Mouse (Mus musculus) kidney, embryonic 16.5 days (tissue): Measurements from ENCODE around the gene Lef1. TPM values are rescaled to one million over a fixed set of nuclear protein-coding genes. Genes with fewer than 3 reads are reported as not detected.

Experiments
- ATAC-seq: fragments of 200-750 bp; cut with Nextera tagmentation; 2 replicates; pipeline ENCODE4 v1.8.0; 2017; ENCODE audit warnings: moderate TSS enrichment; ENCODE audit not compliant: low FRiP score, low TSS enrichment
- H3K27ac ChIP-seq: fragments of 300-500 bp; sonication (generic); 2 replicates; pipeline ENCODE4 v1.5.1; 2014; ENCODE audit warnings: low read length
- H3K27me3 ChIP-seq: fragments of 300-500 bp; sonication (generic); 2 replicates; pipeline ENCODE4 v1.6.1; 2014; ENCODE audit warnings: low read length, control low read depth, mixed read lengths; ENCODE audit not compliant: insufficient read depth
- H3K36me3 ChIP-seq: fragments of 300-500 bp; sonication (generic); 2 replicates; pipeline ENCODE4 v1.6.1; 2014; ENCODE audit warnings: low read length, control low read depth, mixed read lengths; ENCODE audit not compliant: insufficient read depth
- H3K4me1 ChIP-seq: fragments of 300-500 bp; sonication (generic); 2 replicates; pipeline ENCODE4 v1.6.1; 2014; ENCODE audit warnings: low read length, control low read depth, mixed read lengths; ENCODE audit not compliant: insufficient read depth
- H3K4me2 ChIP-seq: fragments of 300-500 bp; sonication (generic); replicated peaks from 2 replicates; pipeline ENCODE4 v1.6.1; 2014; ENCODE audit warnings: low read depth, low read length
- H3K4me3 ChIP-seq: fragments of 300-500 bp; sonication (generic); 2 replicates; pipeline ENCODE4 v1.5.1; 2014; ENCODE audit warnings: mild to moderate bottlenecking, low read length
- H3K9ac ChIP-seq: fragments of 300-500 bp; sonication (generic); replicated peaks from 2 replicates; pipeline ENCODE4 v1.6.1; 2014; ENCODE audit warnings: low read length
- H3K9me3 ChIP-seq: fragments of 300-500 bp; sonication (generic); 2 replicates; pipeline ENCODE4 v1.6.1; 2016; ENCODE audit warnings: low read length, control low read depth
- WGBS: fragments of 180-500 bp; shearing (Covaris S2); extraction: QIAGEN DNeasy Blood & Tissue Kit; methylation state at CpG from one replicate; pipeline ENCODE4 v1.1.7; 2014; 5-methylcytosine and 5-hydroxymethylcytosine counted together
- polyA plus RNA-seq: library from polyadenylated mRNA; unstranded; fragments of >200 nt; fragmentation: Nextera tagmentation; extraction: Ambion mirVana; gene quantifications from 2 replicates; pipeline ENCODE4 v1.2.1, GENCODE M21; 2015

Gene Lef1
- polyA plus RNA-seq, 1 experiment from 2014 or later = 20.0 TPM

GRCm38 (mm10) chr3:131154576-131154975 lies 44.3 kb downstream of the Lef1 start:
- Histone ChIP-seq H3K4me3 (no peak overlapping the region), H3K27me3 (no peaks in the 10 kb centered on the region), H3K9ac (no peak overlapping the region), H3K36me3 (no peaks in the 10 kb centered on the region), H3K4me2 (no peak overlapping the region), H3K4me1 (peaks cover 19% of the 10 kb centered on the region), H3K9me3 (no peaks in the 10 kb centered on the region), H3K27ac (no peak overlapping the region)
- 70% methylated on average over 9 of the region's 9 CpGs for WGBS
- ATAC-seq = no peak

GRCm38 (mm10) chr3:131155066-131155465 lies 44.8 kb downstream of the Lef1 start:
- Histone ChIP-seq H3K27me3 (no peaks in the 10 kb centered on the region), H3K36me3 (no peaks in the 10 kb centered on the region), H3K27ac (0 out of 2 replicates have a peak overlapping the region, but pooled peaks have one; percentile 7), H3K4me2 (no peak overlapping the region), H3K4me3 (no peak overlapping the region), H3K4me1 (peaks cover 19% of the 10 kb centered on the region), H3K9me3 (no peaks in the 10 kb centered on the region), H3K9ac (no peak overlapping the region)
- no peak for ATAC-seq
- 79% methylated on average over 7 of the region's 7 CpGs for WGBS

GRCm38 (mm10) chr3:131155657-131156056 lies 45.4 kb downstream of the Lef1 start:
- WGBS = 27% methylated on average over 3 of the region's 3 CpGs
- Histone ChIP-seq H3K9ac (no peak overlapping the region), H3K4me3 (no peak overlapping the region), H3K4me2 (no peak overlapping the region), H3K4me1 (peaks cover 19% of the 10 kb centered on the region), H3K27ac (0 out of 2 replicates have a peak overlapping the region, but pooled peaks have one; percentile 7), H3K9me3 (no peaks in the 10 kb centered on the region), H3K27me3 (no peaks in the 10 kb centered on the region), H3K36me3 (no peaks in the 10 kb centered on the region)
- ATAC-seq = peak; percentile 29; the same call in 1 of the 2 replicates

- H3K27me3 ChIP-seq = no peaks in the 10 kb centered on the region
- ATAC-seq = 0 out of 2 replicates have a peak, but pooled peaks have one; percentile 37
- 33% methylated on average over 11 of the region's 11 CpGs for WGBS
- no peaks in the 10 kb centered on the region for H3K36me3 ChIP-seq
- H3K9ac ChIP-seq = no peak overlapping the region
- no peak overlapping the region for H3K27ac ChIP-seq
- H3K9me3 ChIP-seq = no peaks in the 10 kb centered on the region
- H3K4me1 ChIP-seq = peaks cover 19% of the 10 kb centered on the region
- H3K4me3 ChIP-seq = no peak overlapping the region
- H3K4me2 ChIP-seq = no peak overlapping the region
Observed at GRCm38 (mm10) chr3:131156377-131156776, 46.1 kb downstream of the Lef1 start.

GRCm38 (mm10) chr3:131157471-131157870 lies 47.2 kb downstream of the Lef1 start:
- Histone ChIP-seq H3K4me1 (peaks cover 19% of the 10 kb centered on the region), H3K27ac (no peak overlapping the region), H3K36me3 (no peaks in the 10 kb centered on the region), H3K4me2 (no peak overlapping the region), H3K27me3 (no peaks in the 10 kb centered on the region), H3K9me3 (no peaks in the 10 kb centered on the region), H3K9ac (no peak overlapping the region), H3K4me3 (no peak overlapping the region)
- 34% methylated on average over 7 of the region's 7 CpGs for WGBS
- ATAC-seq = no peak

GRCm38 (mm10) chr3:131159204-131159760 lies 49.0 kb downstream of the Lef1 start:
- ATAC-seq = no peak
- Histone ChIP-seq H3K4me1 (peaks cover 19% of the 10 kb centered on the region), H3K27me3 (no peaks in the 10 kb centered on the region), H3K4me2 (no peak overlapping the region), H3K27ac (peak overlapping the region; percentile 26; the same call in 1 of the 2 replicates), H3K9me3 (no peaks in the 10 kb centered on the region), H3K4me3 (no peak overlapping the region), H3K36me3 (no peaks in the 10 kb centered on the region), H3K9ac (no peak overlapping the region)
- WGBS = 54% methylated on average over 12 of the region's 12 CpGs

- Histone ChIP-seq H3K4me2 (no peak overlapping the region), H3K27ac (0 out of 2 replicates have a peak overlapping the region, but pooled peaks have one; percentile 26), H3K9me3 (no peaks in the 10 kb centered on the region), H3K4me1 (peaks cover 19% of the 10 kb centered on the region), H3K27me3 (no peaks in the 10 kb centered on the region), H3K4me3 (no peak overlapping the region), H3K36me3 (no peaks in the 10 kb centered on the region), H3K9ac (no peak overlapping the region)
- 76% methylated on average over 14 of the region's 14 CpGs for WGBS
- no peak for ATAC-seq
Observed at GRCm38 (mm10) chr3:131159881-131160615, 49.8 kb downstream of the Lef1 start.

GRCm38 (mm10) chr3:131160921-131161320 lies 50.6 kb downstream of the Lef1 start:
- ATAC-seq = no peak; the same call in 1 of the 2 replicates
- Histone ChIP-seq H3K4me3 (no peak overlapping the region), H3K9ac (no peak overlapping the region), H3K4me2 (no peak overlapping the region), H3K27ac (no peak overlapping the region), H3K36me3 (no peaks in the 10 kb centered on the region), H3K4me1 (peaks cover 15% of the 10 kb centered on the region), H3K9me3 (no peaks in the 10 kb centered on the region), H3K27me3 (no peaks in the 10 kb centered on the region)
- WGBS = 45% methylated on average over 7 of the region's 7 CpGs

GRCm38 (mm10) chr3:131167731-131168130 lies 57.5 kb downstream of the Lef1 start:
- Histone ChIP-seq H3K4me3 (no peak overlapping the region), H3K9me3 (no peaks in the 10 kb centered on the region), H3K9ac (no peak overlapping the region), H3K4me2 (no peak overlapping the region), H3K27me3 (no peaks in the 10 kb centered on the region), H3K27ac (no peak overlapping the region), H3K36me3 (no peaks in the 10 kb centered on the region), H3K4me1 (no peaks in the 10 kb centered on the region)
- ATAC-seq = no peak
- 91% methylated on average over 4 of the region's 4 CpGs for WGBS

GRCm38 (mm10) chr3:131169161-131169560 lies 58.9 kb downstream of the Lef1 start:
- H3K9ac ChIP-seq = no peak overlapping the region
- no peak for ATAC-seq

More at GRCm38 (mm10) chr3:131169161-131169560, 58.9 kb downstream of the Lef1 start:
- no peaks in the 10 kb centered on the region for H3K27me3 ChIP-seq
- H3K4me3 ChIP-seq = no peak overlapping the region
- 92% methylated on average over 6 of the region's 6 CpGs for WGBS
- no peak overlapping the region for H3K27ac ChIP-seq
- H3K9me3 ChIP-seq = no peaks in the 10 kb centered on the region
- no peaks in the 10 kb centered on the region for H3K4me1 ChIP-seq
- no peak overlapping the region for H3K4me2 ChIP-seq
- H3K36me3 ChIP-seq = no peaks in the 10 kb centered on the region
